Mouse (Mus musculus): ENCODE measurements at regions not wholly inside any gene's neighbourhood (a gene's known extent, or its start where the extent isn't known, plus 50 kb on each side); places are given as distances from the start of the nearest gene placed in this dataset.

DNA sequence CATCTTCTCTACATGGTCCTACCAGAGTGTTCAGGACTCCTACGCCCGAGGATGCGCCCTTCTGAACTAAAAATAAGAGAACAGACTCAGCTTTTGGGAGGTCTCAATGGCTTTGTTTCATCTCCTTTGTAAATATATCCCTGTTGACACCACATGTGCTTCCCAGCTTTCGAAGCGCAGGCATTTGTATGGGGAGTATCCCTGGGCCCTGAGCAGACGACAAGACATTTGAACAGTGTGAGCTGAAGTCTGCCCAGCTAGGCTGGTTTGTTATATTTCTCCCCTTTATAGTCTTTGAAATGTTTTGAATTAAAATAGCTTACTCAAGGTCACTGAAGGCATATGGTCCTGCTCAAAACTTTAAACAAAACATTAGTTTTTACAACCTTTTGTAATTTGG lies 66.8 kb upstream of the Nr2f2 start:
- Histone ChIP-seq H3K9me3 (no peaks in the 10 kb centered on the region), H3K4me2 (no peak overlapping the region), H3K9ac (no peak overlapping the region), H3K4me3 (no peak overlapping the region), H3K36me3 (no peaks in the 10 kb centered on the region), H3K27ac (no peak overlapping the region), H3K27me3 (peaks cover 46% of the 10 kb centered on the region), H3K4me1 (peaks cover 7% of the 10 kb centered on the region)
- no peak for ATAC-seq (ENCODE audit: insufficient number of reproducible peaks, insufficient read depth, low FRiP score, low TSS enrichment, low read depth)
- WGBS = 38% methylated on average over 6 of the region's 6 CpGs

DNA sequence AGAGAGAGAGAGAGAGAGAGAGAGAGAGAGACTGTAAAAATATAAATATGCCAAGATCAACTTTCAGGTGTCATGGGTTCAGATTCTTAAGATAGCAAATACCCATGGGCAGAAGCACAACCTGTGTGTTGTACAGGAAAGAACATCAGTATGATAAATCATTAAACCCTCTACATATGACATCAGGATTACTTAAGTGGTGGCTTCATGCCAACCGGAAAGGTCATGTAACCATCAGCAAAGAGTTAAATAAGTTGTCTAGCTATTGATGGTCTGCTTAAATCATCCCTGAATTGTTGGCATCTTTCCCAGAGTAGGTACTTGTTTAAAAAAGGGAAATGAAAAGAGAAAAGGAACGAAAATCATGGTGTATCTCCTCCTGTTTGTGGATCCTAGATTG lies 65.2 kb upstream of the Nr2f2 start:
- H3K27me3 ChIP-seq = peaks cover 40% of the 10 kb centered on the region
- no peak overlapping the region for H3K9ac ChIP-seq
- H3K4me1 ChIP-seq = peaks cover 7% of the 10 kb centered on the region
- no peak overlapping the region for H3K27ac ChIP-seq
- no peak overlapping the region for H3K4me2 ChIP-seq
- no peak for ATAC-seq (ENCODE audit: insufficient number of reproducible peaks, insufficient read depth, low FRiP score, low TSS enrichment, low read depth)
- no peak overlapping the region for H3K4me3 ChIP-seq
- H3K36me3 ChIP-seq = no peaks in the 10 kb centered on the region
- 66% methylated on average over 2 of the region's 2 CpGs for WGBS
- no peaks in the 10 kb centered on the region for H3K9me3 ChIP-seq

DNA sequence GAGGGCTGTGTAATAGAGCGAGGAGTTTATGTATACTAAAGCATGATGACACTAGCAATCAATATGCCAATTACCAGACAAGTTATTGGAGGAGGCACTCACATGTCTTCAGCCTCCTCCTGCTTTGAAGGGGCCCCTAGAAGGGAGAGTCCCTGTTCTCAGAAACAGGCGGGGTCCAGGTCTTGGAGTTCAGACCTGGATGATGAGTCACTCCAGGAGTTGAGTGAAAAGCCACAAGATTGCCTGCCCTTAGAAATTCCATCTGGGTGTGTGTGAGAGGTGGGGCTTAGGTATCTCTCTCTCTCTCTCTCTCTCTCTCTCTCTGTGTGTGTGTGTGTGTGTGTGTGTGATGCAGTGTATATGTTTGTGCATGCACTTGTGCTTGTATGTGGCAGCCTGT lies 62.8 kb upstream of the Nr2f2 start:
- H3K9me3 ChIP-seq = no peaks in the 10 kb centered on the region
- peaks cover 33% of the 10 kb centered on the region for H3K27me3 ChIP-seq
- no peak overlapping the region for H3K27ac ChIP-seq
- 30% methylated on average over 2 of the region's 2 CpGs for WGBS
- H3K9ac ChIP-seq = no peak overlapping the region
- ATAC-seq (ENCODE audit: insufficient number of reproducible peaks, insufficient read depth, low FRiP score, low TSS enrichment, low read depth) = no peak
- no peaks in the 10 kb centered on the region for H3K36me3 ChIP-seq
- peaks cover 7% of the 10 kb centered on the region for H3K4me1 ChIP-seq
- no peak overlapping the region for H3K4me2 ChIP-seq
- H3K4me3 ChIP-seq = no peak overlapping the region

DNA sequence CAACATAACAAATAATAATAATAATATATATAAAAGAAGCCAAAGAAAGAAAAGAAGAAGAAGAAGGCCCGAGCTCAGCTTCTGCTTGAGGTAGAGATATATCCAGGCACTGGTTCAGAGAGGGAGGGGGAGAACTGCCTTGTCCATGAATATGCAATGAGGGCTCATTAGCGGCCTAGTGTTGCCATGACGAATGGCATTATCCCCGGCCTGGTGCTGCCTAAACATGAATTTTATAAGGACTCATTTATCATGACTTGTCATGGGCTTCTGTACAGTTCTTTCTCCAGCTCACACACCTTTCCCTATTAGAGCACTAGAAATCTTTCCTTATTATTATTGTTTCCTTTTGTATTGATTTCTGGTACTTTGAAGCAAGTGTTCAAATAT lies 57.7 kb upstream of the Nr2f2 start:
- Histone ChIP-seq H3K4me1 (no peaks in the 10 kb centered on the region), H3K4me2 (no peak overlapping the region), H3K36me3 (no peaks in the 10 kb centered on the region), H3K9me3 (no peaks in the 10 kb centered on the region), H3K9ac (no peak overlapping the region), H3K4me3 (no peak overlapping the region), H3K27me3 (peaks cover 55% of the 10 kb centered on the region), H3K27ac (no peak overlapping the region)
- no peak for ATAC-seq (ENCODE audit: insufficient number of reproducible peaks, insufficient read depth, low FRiP score, low TSS enrichment, low read depth)
- 52% methylated on average over 4 of the region's 4 CpGs for WGBS

DNA sequence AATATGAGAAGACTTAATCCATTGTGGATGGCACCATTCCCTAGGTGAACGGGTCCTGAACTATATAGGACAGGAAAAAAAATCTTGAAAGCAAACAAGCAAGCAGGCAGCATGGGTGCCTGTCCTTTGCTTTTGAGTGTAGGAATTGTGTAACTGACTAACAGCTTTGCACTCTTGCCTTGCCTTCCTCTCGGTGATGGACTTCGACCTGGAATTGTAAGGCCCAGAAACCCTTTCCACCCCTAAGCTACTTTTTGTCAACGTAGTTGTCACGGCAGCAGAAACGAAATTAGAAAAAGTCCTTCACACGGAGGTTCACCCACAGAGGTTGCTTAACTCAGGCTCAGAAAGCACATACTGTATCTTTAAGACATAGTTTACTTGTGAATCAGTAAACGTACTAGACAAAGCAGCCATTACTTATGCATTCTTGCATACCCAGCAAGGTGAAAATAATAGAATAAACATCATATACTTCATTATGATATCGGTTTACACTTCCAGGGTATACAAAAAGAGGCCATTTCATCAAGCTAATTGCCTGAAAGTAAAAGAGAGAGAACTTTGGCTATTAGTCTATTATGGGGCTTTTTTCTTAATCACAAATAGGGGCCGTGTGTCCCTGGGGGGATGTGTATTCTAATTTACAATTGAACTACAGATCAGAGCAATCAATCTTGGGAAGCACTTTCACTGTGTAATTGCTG lies 57.1 kb upstream of the Nr2f2 start:
- no peak overlapping the region for H3K9ac ChIP-seq
- H3K4me3 ChIP-seq = no peak overlapping the region
- H3K27ac ChIP-seq = no peak overlapping the region
- H3K9me3 ChIP-seq = no peaks in the 10 kb centered on the region
- H3K4me1 ChIP-seq = no peaks in the 10 kb centered on the region
- no peaks in the 10 kb centered on the region for H3K36me3 ChIP-seq
- 67% methylated on average over 10 of the region's 10 CpGs for WGBS
- ATAC-seq (ENCODE audit: insufficient number of reproducible peaks, insufficient read depth, low FRiP score, low TSS enrichment, low read depth) = no peak
- H3K27me3 ChIP-seq = peaks cover 57% of the 10 kb centered on the region
- H3K4me2 ChIP-seq = no peak overlapping the region

DNA sequence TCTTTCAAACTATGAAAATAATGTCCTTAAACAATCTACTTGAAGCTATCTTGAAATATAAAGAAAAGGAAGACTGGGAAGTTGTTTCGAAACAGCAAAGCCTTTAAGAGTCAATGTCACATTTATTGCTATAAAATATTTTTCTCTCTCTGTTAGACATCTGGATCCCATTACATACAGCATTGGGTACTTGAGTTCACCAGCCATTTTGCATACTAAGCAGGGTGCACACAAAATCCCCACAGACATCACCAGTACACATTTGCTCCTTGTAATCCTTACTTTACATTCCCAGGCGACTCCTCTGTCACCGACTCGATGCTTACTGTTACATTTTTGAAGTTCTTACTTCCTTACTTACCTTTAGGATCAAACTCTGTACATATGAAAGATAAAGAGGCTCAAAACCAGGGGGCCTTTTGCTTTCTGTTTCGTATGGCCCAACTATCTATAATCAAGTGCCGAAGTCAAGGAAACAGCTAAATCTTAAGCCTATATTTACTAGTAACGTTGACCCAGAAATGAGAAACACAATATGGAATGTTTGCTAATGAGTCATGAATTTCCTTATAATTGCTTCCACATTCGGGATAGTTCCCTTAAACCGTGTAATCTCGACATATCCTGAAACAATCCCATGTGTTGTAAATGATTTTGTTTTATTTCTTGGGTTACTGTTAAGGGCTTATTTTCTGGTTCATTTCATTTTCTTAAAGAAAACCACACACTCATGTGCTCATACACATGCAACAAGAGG lies 49.8 kb upstream of the Nr2f2 start:
- Histone ChIP-seq H3K27ac (0 out of 2 replicates have a peak overlapping the region, but pooled peaks have one; percentile 35), H3K4me3 (no peak overlapping the region), H3K9me3 (no peaks in the 10 kb centered on the region), H3K9ac (no peak overlapping the region), H3K4me1 (peaks cover 10% of the 10 kb centered on the region), H3K27me3 (peaks cover 71% of the 10 kb centered on the region), H3K4me2 (peak overlapping the region; percentile 36), H3K36me3 (no peaks in the 10 kb centered on the region)
- WGBS = 30% methylated on average over 10 of the region's 10 CpGs
- ATAC-seq (ENCODE audit: insufficient number of reproducible peaks, insufficient read depth, low FRiP score, low TSS enrichment, low read depth) = no peak
